Mouse (Mus musculus): ENCODE results near the gene Gpr156.

- TF ChIP-seq POLR2A (IDR thresholded peaks at IDR 0.05; ENCODE audit: extremely low read depth, insufficient read depth, low read length): no peak
- TF ChIP-seq CTCF (IDR thresholded peaks at IDR 0.05; ENCODE audit: extremely low read depth, insufficient read depth, low read length): no peak
Measured at GRCm38 (mm10) chr16:38017958-38018376, 101.7 kb downstream of the Gpr156 start.
